ENCODE assay signal across 12 mouse cellular contexts in genomic region chr6:36981646-36982045, GRCm38 (mm10).
DNase-seq lines count a peak whose midpoint lies in the region; ATAC-seq and TF ChIP-seq lines count a peak whose summit lies in the region.
"Had no signal": no experiment of that assay in that cellular context is flagged by ENCODE, and none has a peak within 500 bp of the region (broad histone marks: within the 10 kb centered on the region; RNA-seq: fewer than 3 reads in every experiment).

No protein-coding gene starts in this region.

- no peak overlapping the region for H3K9ac ChIP-seq in heart, embryonic 12.5 days
- H3K9ac ChIP-seq in lung, embryonic 14.5 days = no peak overlapping the region
- H3K9ac ChIP-seq: hindbrain, embryonic 12.5 days had no signal

- H3K36me3 ChIP-seq in heart, embryonic 12.5 days = no peaks in the 10 kb centered on the region
- no peaks in the 10 kb centered on the region for H3K36me3 ChIP-seq in lung, embryonic 14.5 days (ENCODE audit: insufficient read depth)
- H3K36me3 ChIP-seq: G1E; hindbrain, embryonic 12.5 days had no signal

- no peak for DNase-seq in heart, postnatal 25 days (ENCODE audit: low spot score)
- DNase-seq in lung, embryonic 14.5 days = peak; percentile 79
- no peak for DNase-seq in lung, postnatal 4 days
- peak; percentile 61 for DNase-seq in cerebellum, adult 9-11 months
- DNase-seq in lung, postnatal 10 days = peak; percentile 58
- no peak for DNase-seq in spleen, postnatal 36 days (ENCODE audit: low spot score in 2 of 2)
- no peak for DNase-seq in testis, postnatal 10 days (ENCODE audit: low spot score)

- 61% methylated on average over 2 of the region's 2 CpGs for WGBS in heart, embryonic 12.5 days
- 61% methylated on average over 2 of the region's 2 CpGs for WGBS in lung, embryonic 14.5 days

- no peak overlapping the region for H3K4me3 ChIP-seq in heart, embryonic 12.5 days
- H3K4me3 ChIP-seq in lung, embryonic 14.5 days (ENCODE audit: low read depth, low read length) = no peak overlapping the region
- H3K4me3 ChIP-seq: hindbrain, embryonic 12.5 days had no signal

- intact Hi-C loops in heart, postnatal 25 days (cut with DNase I) = no loop called here

- H3K27me3 ChIP-seq in heart, embryonic 12.5 days (replicated peaks) = no peaks in the 10 kb centered on the region
- H3K27me3 ChIP-seq in lung, embryonic 14.5 days (ENCODE audit: insufficient read depth, low read length) = no peaks in the 10 kb centered on the region
- H3K27me3 ChIP-seq: hindbrain, embryonic 12.5 days had no signal

- no peak for TF ChIP-seq CTCF in lung, embryonic 14.5 days (IDR thresholded peaks at IDR 0.05; ENCODE audit: low read depth)

- H3K4me1 ChIP-seq in heart, embryonic 12.5 days (replicated peaks) = no peaks in the 10 kb centered on the region
- H3K4me1 ChIP-seq in lung, embryonic 14.5 days (ENCODE audit: insufficient read depth) = no peaks in the 10 kb centered on the region
- H3K4me1 ChIP-seq: hindbrain, embryonic 12.5 days had no signal

- H3K9me3 ChIP-seq in heart, embryonic 12.5 days (replicated peaks) = no peaks in the 10 kb centered on the region
- no peaks in the 10 kb centered on the region for H3K9me3 ChIP-seq in lung, embryonic 14.5 days (ENCODE audit: low read depth, low read length)
- H3K9me3 ChIP-seq: G1E; hindbrain, embryonic 12.5 days had no signal

- 0 out of 2 replicates have a peak, but pooled peaks have one; percentile 51 for ATAC-seq in heart, embryonic 12.5 days (ENCODE audit: insufficient number of reproducible peaks, low FRiP score)
- ATAC-seq in lung, embryonic 14.5 days (ENCODE audit: insufficient read depth) = peak; percentile 28; the same call in 1 of the 2 replicates
- ATAC-seq: midbrain, embryonic 16.5 days had no signal

- H3K27ac ChIP-seq in heart, embryonic 12.5 days (ENCODE audit: poor library complexity, severe bottlenecking) = no peak overlapping the region
- peak overlapping the region; percentile 6; the same call in 1 of the 2 replicates for H3K27ac ChIP-seq in lung, embryonic 14.5 days (ENCODE audit: low read depth)
- H3K27ac ChIP-seq: hindbrain, embryonic 12.5 days had no signal

- H3K4me2 ChIP-seq in heart, embryonic 12.5 days = no peak overlapping the region
- H3K4me2 ChIP-seq in lung, embryonic 14.5 days = no peak overlapping the region
- H3K4me2 ChIP-seq: hindbrain, embryonic 12.5 days; liver, embryonic 11.5 days had no signal

Comparison
In these comparisons a context has a peak if more than half of its experiments do, and no peak if none do; other contexts are left out.
1. DNase-seq: peak in lung, embryonic 14.5 days (single experiment), cerebellum, adult 9-11 months (single experiment) and lung, postnatal 10 days (single experiment); none in heart, postnatal 25 days (single experiment), lung, postnatal 4 days (0 of 2), spleen, postnatal 36 days (0 of 2) and testis, postnatal 10 days (single experiment).